Mouse (Mus musculus): ENCODE measurements at regions not wholly inside any gene's neighbourhood (a gene's known extent, or its start where the extent isn't known, plus 50 kb on each side); places are given as distances from the start of the nearest gene placed in this dataset.

DNA sequence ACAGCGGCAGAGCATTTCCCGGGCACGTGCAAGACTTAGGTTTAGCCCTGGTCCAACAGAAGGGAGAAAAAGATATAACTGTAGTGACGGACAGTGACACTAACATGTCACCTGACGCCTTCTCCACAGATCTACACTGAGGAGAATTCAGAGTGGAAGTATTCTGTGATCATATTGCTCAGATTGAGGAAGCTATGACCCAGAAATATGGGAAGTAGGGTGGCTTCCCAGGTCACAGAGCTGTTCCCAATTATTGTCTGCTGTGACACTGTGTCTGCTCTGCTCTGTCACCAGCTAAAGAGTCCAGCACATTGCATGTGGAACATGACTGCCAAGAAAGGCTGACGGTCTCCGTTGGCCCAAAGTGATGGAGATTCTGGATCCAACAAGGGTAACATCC is 167.0 kb downstream of the Tomm20 start:
- no peak for TF ChIP-seq POLR2A (IDR thresholded peaks at IDR 0.05; ENCODE audit: borderline replicate concordance, low read depth, low read length)
- no peak for TF ChIP-seq CTCF (IDR thresholded peaks at IDR 0.05; ENCODE audit: low read depth, low read length)

Data from bone marrow macrophage, adult 2 months (primary cell).